Mouse (Mus musculus): ENCODE results near the gene Gpr176. TPM values are rescaled to one million over a fixed set of nuclear protein-coding genes. Genes with fewer than 3 reads are reported as not detected.

Gene Gpr176
- polyA plus RNA-seq (2017; shearing (Covaris generic)): not detected

DNA sequence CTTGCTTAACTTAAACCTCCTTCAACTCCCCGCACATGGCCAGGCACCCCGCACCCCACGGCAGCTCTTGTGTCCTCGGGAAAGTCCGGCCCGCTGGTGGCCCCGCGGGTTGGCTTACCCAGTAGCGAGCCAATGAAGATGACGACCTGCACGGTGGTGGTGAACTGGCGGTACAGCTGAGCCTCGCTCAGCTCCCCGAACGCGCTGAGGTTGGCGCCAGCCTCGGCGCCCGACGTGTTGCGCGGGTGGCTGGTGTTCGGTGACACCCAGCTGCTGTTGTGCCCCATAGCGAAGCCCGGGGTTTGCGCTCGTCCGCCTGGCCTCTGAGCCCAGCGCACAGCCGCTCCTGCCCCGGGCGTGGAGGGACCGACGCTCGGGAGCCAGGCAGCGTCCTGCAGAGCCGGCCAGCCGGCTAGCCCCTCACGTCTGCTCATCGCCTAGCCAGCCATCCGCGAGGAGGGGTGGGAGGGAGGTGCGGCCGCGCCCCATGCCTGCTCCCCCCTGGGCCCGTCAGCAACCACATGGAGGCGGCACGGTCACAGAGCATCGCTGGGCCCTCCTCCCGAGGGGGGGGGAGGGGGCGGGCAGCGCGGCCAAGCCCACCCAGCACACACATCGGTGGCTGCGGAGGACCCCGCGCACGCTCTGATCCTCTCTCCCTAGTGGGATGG, at the start of gene Gpr176:
Gpr176 (minus strand) TSS at position 519 of the 671 bp plus-strand sequence.

DNA sequence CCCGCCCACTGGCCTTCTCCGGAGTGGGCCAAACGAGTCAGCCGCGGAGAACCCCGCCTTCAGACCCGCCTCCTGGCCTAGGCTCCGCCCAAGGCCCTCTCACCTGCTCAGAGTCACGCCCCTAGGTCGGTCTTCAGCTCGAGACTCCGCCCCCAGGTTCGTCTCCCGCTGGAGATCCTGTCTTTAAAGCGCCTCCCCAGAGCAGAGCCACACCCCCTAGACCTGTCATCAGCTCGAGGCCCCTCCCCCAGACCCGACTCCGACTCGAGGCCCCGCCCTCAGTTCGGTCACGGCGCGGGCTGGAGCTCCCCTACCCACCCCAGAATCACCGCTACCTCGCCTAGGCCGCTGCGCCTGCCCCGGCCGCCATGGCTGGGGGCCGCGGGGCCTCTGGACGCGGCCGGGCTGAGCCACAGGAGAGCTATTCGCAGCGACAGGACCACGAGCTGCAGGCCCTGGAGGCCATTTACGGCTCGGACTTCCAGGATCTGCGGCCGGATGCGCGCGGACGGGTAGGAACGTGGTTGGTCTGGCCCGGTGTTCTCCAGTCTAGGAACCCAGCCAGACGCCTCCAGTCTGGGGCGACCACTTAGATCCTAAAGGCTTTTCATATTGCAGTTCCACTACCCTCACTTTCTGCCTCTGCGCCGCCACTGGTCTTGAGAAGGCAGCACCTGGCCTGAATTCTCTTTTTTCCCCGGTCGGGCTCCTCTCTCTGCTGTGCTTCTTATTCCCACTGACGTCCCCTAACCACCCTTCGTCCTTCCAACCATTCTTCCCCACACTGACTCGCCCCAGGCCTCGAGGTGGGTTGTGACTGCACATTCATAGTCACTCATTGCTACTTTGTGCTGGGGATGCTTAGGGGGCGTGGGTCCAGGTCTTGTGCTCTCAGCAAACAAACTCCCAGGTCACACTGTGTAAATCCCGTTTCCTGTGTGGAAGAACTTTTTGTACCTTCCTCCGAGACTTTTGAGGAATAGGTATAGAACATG, 15.4 kb upstream of the Gpr176 start, which contains the start of gene Eif2ak4:
Eif2ak4 (plus strand) TSS at position 278 of the 995 bp plus-strand sequence.

DNA sequence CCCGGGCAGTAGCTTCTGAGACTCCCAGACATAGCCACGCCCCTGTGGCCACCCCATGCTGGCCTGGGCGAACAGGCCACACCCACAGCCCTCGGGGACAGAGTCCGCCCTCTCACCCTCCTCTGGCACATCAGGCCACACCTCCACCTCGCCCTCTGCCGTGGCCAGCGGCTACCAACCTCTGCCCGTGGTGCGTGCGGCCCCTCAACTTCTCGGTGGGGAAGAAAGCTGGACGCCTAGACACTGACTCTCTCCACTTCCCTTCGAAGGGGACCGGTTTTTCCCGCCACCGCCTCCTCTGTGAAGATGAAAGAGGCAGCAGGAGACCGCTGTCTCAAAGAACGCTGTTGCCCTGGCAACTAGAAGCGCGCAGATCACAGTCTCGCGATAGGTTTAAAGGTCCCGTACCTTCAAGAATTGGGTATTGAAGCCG, 116.6 kb downstream of the Gpr176 start, which contains the start of gene Fsip1:
Fsip1 (minus strand) TSS at position 346 of the 433 bp plus-strand sequence.

Other genes with a start within 250 kb of the Gpr176 start
- gene Fsip1, start 116.5 kb downstream of the Gpr176 start, polyA plus RNA-seq (2017; shearing (Covaris generic)): not detected
- 11.0 TPM for gene Eif2ak4, start 15.2 kb upstream of the Gpr176 start, polyA plus RNA-seq (2017; shearing (Covaris generic))
- gene Srp14, start 106.3 kb upstream of the Gpr176 start, polyA plus RNA-seq (2017; shearing (Covaris generic)): 240 TPM
- 9.0 TPM for gene Bmf, start 176.3 kb upstream of the Gpr176 start, polyA plus RNA-seq (2017; shearing (Covaris generic))
- 3.3 TPM for gene Bub1b, start 224.8 kb upstream of the Gpr176 start, polyA plus RNA-seq (2017; shearing (Covaris generic))

Data from effector memory CD4-positive, alpha-beta T cell, adult 5 months (primary cell).